Mouse (Mus musculus): ENCODE data around the gene Ankrd24. TPM values are rescaled to one million over a fixed set of nuclear protein-coding genes. Genes with fewer than 3 reads are reported as not detected.

Gene Ankrd24
- polyA plus RNA-seq (2012; rRNA removed) = 14.0 and 17.8 TPM in 2 replicates

GRCm38 (mm10) chr10:81628390-81628789 is at the start of gene Ankrd24:
Gene Ankrd24 (plus strand): TSS chr10:81628540.
- peak within 1 kb of the TSS; percentile 91 for H3K4me3 ChIP-seq (ENCODE audit: extremely low read depth, insufficient read depth, insufficient read length)
- H3K36me3 ChIP-seq (ENCODE audit: control insufficient read depth, insufficient read depth, low read length) = no peaks in the 10 kb centered on the region
- no peak for TF ChIP-seq POLR2A (IDR thresholded peaks at IDR 0.05; ENCODE audit: low read depth, low read length)
- no peak for TF ChIP-seq CTCF (IDR thresholded peaks at IDR 0.05; ENCODE audit: extremely low read depth, insufficient read depth, insufficient read length, insufficient replicate concordance)
- H3K27me3 ChIP-seq (ENCODE audit: control insufficient read depth, insufficient read depth, low read length) = no peaks in the 10 kb centered on the region
- peak within 1 kb of the TSS; percentile 87 for H3K27ac ChIP-seq (ENCODE audit: insufficient read depth, low read length)
- whole genome bisulfite sequencing = 91% methylated on average over 16 of the region's 16 CpGs
- DNase-seq (ENCODE audit: low read depth in 1 of 2, low spot score in 2 of 2) = no peak
- peaks cover 4% of the 10 kb centered on the region; the same call in 1 of the 2 replicates for H3K4me1 ChIP-seq (ENCODE audit: control insufficient read depth, insufficient read depth, insufficient read length)

GRCm38 (mm10) chr10:81579967-81580366 is 48.4 kb upstream of the Ankrd24 start:
- no peaks in the 10 kb centered on the region for H3K36me3 ChIP-seq (ENCODE audit: control insufficient read depth, insufficient read depth, low read length)
- H3K4me3 ChIP-seq (ENCODE audit: extremely low read depth, insufficient read depth, insufficient read length) = no peak overlapping the region
- H3K4me1 ChIP-seq (ENCODE audit: control insufficient read depth, insufficient read depth, insufficient read length) = peaks cover 11% of the 10 kb centered on the region
- WGBS = 15% methylated on average over 4 of the region's 4 CpGs
- TF ChIP-seq CTCF (IDR thresholded peaks at IDR 0.05; ENCODE audit: extremely low read depth, insufficient read depth, insufficient read length, insufficient replicate concordance) (no peak), POLR2A (IDR thresholded peaks at IDR 0.05; ENCODE audit: low read depth, low read length) (no peak)
- H3K27ac ChIP-seq (ENCODE audit: insufficient read depth, low read length) = no peak overlapping the region
- H3K27me3 ChIP-seq (ENCODE audit: control insufficient read depth, insufficient read depth, low read length) = peaks cover 1% of the 10 kb centered on the region; the same call in 1 of the 2 replicates
- no peak for DNase-seq (ENCODE audit: low read depth in 1 of 2, low spot score in 2 of 2)

- WGBS = 6% methylated on average over 25 of the region's 25 CpGs
- Histone ChIP-seq H3K4me1 (ENCODE audit: control insufficient read depth, insufficient read depth, insufficient read length) (peaks cover 8% of the 10 kb centered on the region), H3K27me3 (ENCODE audit: control insufficient read depth, insufficient read depth, low read length) (0 out of 2 replicates have a peak, but pooled peaks cover 1% of the 10 kb centered on the region), H3K4me3 (ENCODE audit: extremely low read depth, insufficient read depth, insufficient read length) (peak overlapping the region; percentile 42; the same call in 1 of the 2 replicates), H3K27ac (ENCODE audit: insufficient read depth, low read length) (no peak overlapping the region), H3K36me3 (ENCODE audit: control insufficient read depth, insufficient read depth, low read length) (no peaks in the 10 kb centered on the region)
- no peak for DNase-seq (ENCODE audit: low read depth in 1 of 2, low spot score in 2 of 2)
- TF ChIP-seq POLR2A (IDR thresholded peaks at IDR 0.05; ENCODE audit: low read depth, low read length) (no peak), CTCF (IDR thresholded peaks at IDR 0.05; ENCODE audit: extremely low read depth, insufficient read depth, insufficient read length, insufficient replicate concordance) (peak; percentile 12; the same call in 1 of the 2 replicates)
These were observed 47.8 kb upstream of the Ankrd24 start for GRCm38 (mm10) chr10:81580441-81581070.

- Histone ChIP-seq H3K4me3 (ENCODE audit: extremely low read depth, insufficient read depth, insufficient read length) (no peak overlapping the region), H3K36me3 (ENCODE audit: control insufficient read depth, insufficient read depth, low read length) (no peaks in the 10 kb centered on the region), H3K4me1 (ENCODE audit: control insufficient read depth, insufficient read depth, insufficient read length) (peaks cover 7% of the 10 kb centered on the region; the same call in 1 of the 2 replicates), H3K27me3 (ENCODE audit: control insufficient read depth, insufficient read depth, low read length) (no peaks in the 10 kb centered on the region), H3K27ac (ENCODE audit: insufficient read depth, low read length) (no peak overlapping the region)
- no peak for TF ChIP-seq CTCF (IDR thresholded peaks at IDR 0.05; ENCODE audit: extremely low read depth, insufficient read depth, insufficient read length, insufficient replicate concordance)
- no peak for TF ChIP-seq POLR2A (IDR thresholded peaks at IDR 0.05; ENCODE audit: low read depth, low read length)
- DNase-seq (ENCODE audit: low read depth in 1 of 2, low spot score in 2 of 2) = no peak
- WGBS = 62% methylated on average over 6 of the region's 6 CpGs
These were observed 45.0 kb upstream of the Ankrd24 start for GRCm38 (mm10) chr10:81583347-81583746.

- DNase-seq (ENCODE audit: low read depth in 1 of 2, low spot score in 2 of 2) = no peak
- no peaks in the 10 kb centered on the region for H3K36me3 ChIP-seq (ENCODE audit: control insufficient read depth, insufficient read depth, low read length)
- 75% methylated on average over 7 of the region's 7 CpGs for WGBS
- no peaks in the 10 kb centered on the region for H3K27me3 ChIP-seq (ENCODE audit: control insufficient read depth, insufficient read depth, low read length)
- no peak for TF ChIP-seq POLR2A (IDR thresholded peaks at IDR 0.05; ENCODE audit: low read depth, low read length)
- TF ChIP-seq CTCF (IDR thresholded peaks at IDR 0.05; ENCODE audit: extremely low read depth, insufficient read depth, insufficient read length, insufficient replicate concordance) = no peak
- no peaks in the 10 kb centered on the region for H3K4me1 ChIP-seq (ENCODE audit: control insufficient read depth, insufficient read depth, insufficient read length)
- H3K27ac ChIP-seq (ENCODE audit: insufficient read depth, low read length) = no peak overlapping the region
- H3K4me3 ChIP-seq (ENCODE audit: extremely low read depth, insufficient read depth, insufficient read length) = no peak overlapping the region
These were observed 39.6 kb upstream of the Ankrd24 start for GRCm38 (mm10) chr10:81588739-81589138.

GRCm38 (mm10) chr10:81591846-81592245 is 36.5 kb upstream of the Ankrd24 start:
- DNase-seq (ENCODE audit: low read depth in 1 of 2, low spot score in 2 of 2) = no peak
- TF ChIP-seq CTCF (IDR thresholded peaks at IDR 0.05; ENCODE audit: extremely low read depth, insufficient read depth, insufficient read length, insufficient replicate concordance) = no peak
- no peak for TF ChIP-seq POLR2A (IDR thresholded peaks at IDR 0.05; ENCODE audit: low read depth, low read length)
- 78% methylated on average over 9 of the region's 9 CpGs for WGBS
- Histone ChIP-seq H3K4me1 (ENCODE audit: control insufficient read depth, insufficient read depth, insufficient read length) (peaks cover 3% of the 10 kb centered on the region; the same call in 1 of the 2 replicates), H3K4me3 (ENCODE audit: extremely low read depth, insufficient read depth, insufficient read length) (no peak overlapping the region), H3K36me3 (ENCODE audit: control insufficient read depth, insufficient read depth, low read length) (no peaks in the 10 kb centered on the region), H3K27me3 (ENCODE audit: control insufficient read depth, insufficient read depth, low read length) (peaks cover 5% of the 10 kb centered on the region; the same call in 1 of the 2 replicates), H3K27ac (ENCODE audit: insufficient read depth, low read length) (no peak overlapping the region)

GRCm38 (mm10) chr10:81592631-81593030 is 35.7 kb upstream of the Ankrd24 start:
- no peak for DNase-seq (ENCODE audit: low read depth in 1 of 2, low spot score in 2 of 2)
- 77% methylated on average over 7 of the region's 7 CpGs for WGBS
- Histone ChIP-seq H3K4me3 (ENCODE audit: extremely low read depth, insufficient read depth, insufficient read length) (no peak overlapping the region), H3K36me3 (ENCODE audit: control insufficient read depth, insufficient read depth, low read length) (no peaks in the 10 kb centered on the region), H3K27ac (ENCODE audit: insufficient read depth, low read length) (no peak overlapping the region), H3K4me1 (ENCODE audit: control insufficient read depth, insufficient read depth, insufficient read length) (peaks cover 8% of the 10 kb centered on the region; the same call in 1 of the 2 replicates), H3K27me3 (ENCODE audit: control insufficient read depth, insufficient read depth, low read length) (peaks cover 7% of the 10 kb centered on the region; the same call in 1 of the 2 replicates)
- no peak for TF ChIP-seq CTCF (IDR thresholded peaks at IDR 0.05; ENCODE audit: extremely low read depth, insufficient read depth, insufficient read length, insufficient replicate concordance)
- TF ChIP-seq POLR2A (IDR thresholded peaks at IDR 0.05; ENCODE audit: low read depth, low read length) = no peak

All from spleen, adult 2 months (tissue).